Mouse (Mus musculus) CD8-positive naive resting alpha-beta T cell, adult 2 months (primary cell): Measurements from ENCODE around the gene Gm21863.
"Not testable (repeated sequence)": the region's sequence is repeated elsewhere in the genome, so short reads cannot be mapped to it uniquely, and the experiment has no call there.

Experiments
- DNase-seq, 2 experiments: peaks; one replicate each; pipeline ENCODE4 v3.0.0; 2022; ENCODE audit warnings: low read depth in 2 of 2, low spot score in 2 of 2

Gm21863 gene

DNA sequence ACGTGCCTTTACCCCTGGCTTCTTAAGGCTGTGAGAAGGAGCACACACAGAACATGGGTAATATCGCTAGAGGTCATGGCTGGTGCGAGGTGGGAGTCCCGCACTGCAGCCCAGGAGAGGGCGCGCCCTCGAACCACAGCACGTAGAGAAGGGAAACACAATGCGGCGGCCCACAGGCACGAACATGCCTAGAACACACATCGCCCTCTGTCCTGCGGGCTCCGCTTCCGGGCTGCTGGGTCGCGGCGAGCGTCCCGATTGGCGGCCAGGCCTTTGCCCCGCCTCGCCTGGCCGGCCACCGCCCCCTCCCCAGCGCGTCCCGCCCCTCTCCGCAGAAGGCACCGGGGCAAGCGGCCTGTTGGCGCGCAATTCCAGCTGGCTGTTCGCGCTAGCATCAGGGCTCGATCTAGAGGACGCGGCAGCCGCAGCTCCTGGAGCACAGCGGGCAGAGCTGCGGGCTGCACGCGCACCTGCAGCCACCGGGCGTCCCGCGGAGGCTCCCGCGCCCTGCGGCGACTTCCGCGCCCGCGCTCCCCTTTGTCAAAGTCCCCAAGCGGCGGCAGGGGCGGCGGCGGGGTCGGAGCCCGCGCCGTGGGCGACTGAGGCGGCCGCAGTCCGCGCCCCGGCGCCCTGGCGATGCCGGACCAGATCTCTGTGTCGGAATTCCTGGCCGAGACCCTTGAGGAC, at the start of gene Gm21863:
Gene Gm21863, plus strand, starts transcription at position 637 of the 687 bp plus-strand sequence.
- not testable (repeated sequence) for DNase-seq

DNA sequence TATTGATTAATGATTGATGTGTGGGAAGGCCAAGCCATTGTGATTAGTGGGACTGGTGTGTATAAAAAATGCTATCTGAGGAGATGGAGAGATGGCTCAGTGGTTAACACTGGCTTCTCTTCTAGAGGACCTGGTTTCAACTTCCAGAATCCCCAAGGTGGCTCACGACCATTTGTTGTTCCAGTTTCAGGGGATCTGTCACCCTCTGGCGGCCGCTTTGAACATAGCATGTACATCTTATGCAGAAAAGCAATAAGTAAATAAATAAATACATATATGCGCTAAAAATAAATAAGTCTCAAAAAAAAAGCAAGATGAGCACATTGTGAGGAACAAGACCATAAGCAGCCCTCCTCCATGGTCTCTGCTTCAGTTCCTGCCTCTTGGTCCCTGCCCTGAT, 26.3 kb upstream of the Gm21863 start:
- DNase-seq = not testable (repeated sequence)
